Mouse (Mus musculus) kidney, adult 2 months (tissue): ENCODE results near the gene Sik3. TPM values are rescaled to one million over a fixed set of nuclear protein-coding genes. Genes with fewer than 3 reads are reported as not detected.
"Not testable (repeated sequence)": the region's sequence is repeated elsewhere in the genome, so short reads cannot be mapped to it uniquely, and the experiment has no call there.

Source experiments
- DNase-seq: peaks from one replicate; pipeline ENCODE4 v3.0.0; 2021
- H3K27ac ChIP-seq: fragments of 200-500 bp; 2 replicates; pipeline ENCODE4 v1.5.1; 2012; ENCODE audit warnings: low read depth, low read length, control low read depth, inconsistent platforms; ENCODE audit not compliant: insufficient read depth
- H3K27me3 ChIP-seq: fragments of 200-500 bp; replicated peaks from 2 replicates; pipeline ENCODE4 v1.6.1; 2012; ENCODE audit warnings: mild to moderate bottlenecking, moderate library complexity, low read length, inconsistent platforms; ENCODE audit not compliant: control insufficient read depth, insufficient read depth
- H3K36me3 ChIP-seq: fragments of 200-500 bp; 2 replicates; pipeline ENCODE4 v1.6.1; 2012; ENCODE audit warnings: mild to moderate bottlenecking, moderate library complexity, low read length, inconsistent platforms; ENCODE audit not compliant: control insufficient read depth, insufficient read depth
- H3K4me1 ChIP-seq: fragments of 200-500 bp; 2 replicates; pipeline ENCODE4 v1.6.1; 2011; ENCODE audit warnings: low read length; ENCODE audit not compliant: control insufficient read depth, insufficient read depth
- H3K4me3 ChIP-seq: fragments of 200-500 bp; 2 replicates; pipeline ENCODE4 v1.5.1; 2011; ENCODE audit warnings: mild to moderate bottlenecking, low read depth, low read length, control low read depth; ENCODE audit not compliant: insufficient read depth
- CTCF ChIP-seq: fragments of 200-500 bp; conservative IDR thresholded peaks from 2 replicates; pipeline ENCODE4 v1.5.1; 2011; ENCODE audit warnings: low read depth, mild to moderate bottlenecking, control low read depth, low read length, moderate library complexity, mixed read lengths; ENCODE audit not compliant: insufficient read depth, insufficient read length
- POLR2A ChIP-seq: fragments of 200-500 bp; IDR thresholded peaks from one replicate; pipeline ENCODE4 v1.6.1; 2011; ENCODE audit warnings: low read depth, low read length, control low read depth
- WGBS: fragments of 180-500 bp; shearing (Covaris S2); methylation state at CpG from one replicate; pipeline ENCODE4 v1.1.7; 2018; 5-methylcytosine and 5-hydroxymethylcytosine counted together
- polyA plus RNA-seq: library from polyadenylated mRNA; depleted of rRNA; stranded (reverse); fragments of >200 nt; gene quantifications from 2 replicates; pipeline ENCODE4 v1.2.3, GENCODE M21; 2012

Gene Sik3
- polyA plus RNA-seq, 1 experiment = 32.2 TPM

- DNase-seq = no peak
- H3K27ac ChIP-seq = peak overlapping the region; percentile 26; the same call in 1 of the 2 replicates
- 55% methylated on average over 9 of the region's 9 CpGs for WGBS
Observed at GRCm38 (mm10) chr9:46122731-46123130, 110.1 kb downstream of the Sik3 start.

GRCm38 (mm10) chr9:46126295-46126694, 113.7 kb downstream of the Sik3 start:
- TF ChIP-seq CTCF (no peak), POLR2A (no peak)
- DNase-seq = peak; percentile 88
- Histone ChIP-seq H3K27ac (peak overlapping the region; percentile 98), H3K36me3 (no peaks in the 10 kb centered on the region), H3K4me1 (peaks cover 28% of the 10 kb centered on the region), H3K27me3 (no peaks in the 10 kb centered on the region), H3K4me3 (no peak overlapping the region)
- 35% methylated on average over 2 of the region's 2 CpGs for WGBS

More at GRCm38 (mm10) chr9:46122731-46123130, 110.1 kb downstream of the Sik3 start:
- no peaks in the 10 kb centered on the region for H3K36me3 ChIP-seq
- peaks cover 16% of the 10 kb centered on the region for H3K4me1 ChIP-seq
- no peaks in the 10 kb centered on the region for H3K27me3 ChIP-seq
- H3K4me3 ChIP-seq = no peak overlapping the region
- TF ChIP-seq POLR2A = no peak
- TF ChIP-seq CTCF = no peak

- Histone ChIP-seq H3K4me3 (no peak overlapping the region), H3K36me3 (no peaks in the 10 kb centered on the region; the same call in 1 of the 2 replicates), H3K4me1 (peaks cover 28% of the 10 kb centered on the region), H3K27me3 (no peaks in the 10 kb centered on the region), H3K27ac (peak overlapping the region; percentile 98)
- 42% methylated on average over 5 of the region's 5 CpGs for WGBS
- no peak for TF ChIP-seq POLR2A
- TF ChIP-seq CTCF = no peak
- peak; percentile 91 for DNase-seq
Observed at GRCm38 (mm10) chr9:46127326-46127725, 114.7 kb downstream of the Sik3 start.

DNA sequence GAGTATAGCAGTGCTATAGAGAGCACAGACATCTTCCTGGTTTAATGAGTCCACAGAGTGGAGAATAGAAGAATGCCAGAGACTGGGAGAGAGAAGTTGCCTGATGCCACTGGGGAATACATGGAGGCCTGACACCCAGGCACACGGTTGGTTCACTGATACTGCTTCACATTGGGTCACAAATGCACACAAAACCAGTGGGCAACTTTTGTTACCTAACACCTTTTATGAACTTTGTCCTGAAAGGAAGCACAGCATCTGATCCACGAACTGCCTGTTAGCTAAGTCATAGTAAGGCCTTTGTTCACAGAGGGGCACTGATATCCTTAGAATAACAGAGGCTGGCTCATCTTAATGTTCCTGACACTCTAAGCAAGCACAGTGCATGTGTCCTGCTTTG, 116.6 kb downstream of the Sik3 start:
- 56% methylated on average over 2 of the region's 2 CpGs for WGBS
- no peaks in the 10 kb centered on the region for H3K27me3 ChIP-seq
- H3K4me3 ChIP-seq = no peak overlapping the region
- DNase-seq = peak; percentile 43
- H3K4me1 ChIP-seq = peaks cover 28% of the 10 kb centered on the region
- TF ChIP-seq POLR2A = no peak
- TF ChIP-seq CTCF = no peak
- H3K36me3 ChIP-seq = no peaks in the 10 kb centered on the region; the same call in 1 of the 2 replicates
- peak overlapping the region; percentile 25; the same call in 1 of the 2 replicates for H3K27ac ChIP-seq

DNA sequence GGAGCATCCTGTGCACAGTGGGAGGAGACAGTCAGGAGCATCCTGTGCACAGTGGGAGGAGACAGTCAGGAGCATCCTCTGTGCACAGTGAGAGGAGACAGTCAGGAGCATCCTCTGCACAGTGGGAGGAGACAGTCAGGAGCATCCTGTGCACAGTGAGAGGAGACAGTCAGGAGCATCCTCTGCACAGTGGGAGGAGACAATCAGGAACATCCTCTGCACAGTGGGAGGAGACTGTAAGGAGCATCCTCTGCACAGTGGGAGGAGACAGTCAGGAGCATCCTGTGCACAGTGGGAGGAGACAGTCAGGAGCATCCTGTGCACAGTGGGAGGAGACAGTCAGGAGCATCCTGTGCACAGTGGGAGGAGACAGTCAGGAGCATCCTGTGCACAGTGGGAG, 120.2 kb downstream of the Sik3 start:
- not testable (repeated sequence) for H3K27ac ChIP-seq, H3K27me3 ChIP-seq, H3K4me3 ChIP-seq, H3K36me3 ChIP-seq, DNase-seq
- H3K4me1 ChIP-seq = peaks cover 16% of the 10 kb centered on the region

GRCm38 (mm10) chr9:46138831-46139230, 126.2 kb downstream of the Sik3 start:
- no peaks in the 10 kb centered on the region for H3K4me1 ChIP-seq
- TF ChIP-seq CTCF (no peak), POLR2A (no peak)
- no peak overlapping the region for H3K27ac ChIP-seq
- DNase-seq = peak; percentile 51
- H3K36me3 ChIP-seq = no peaks in the 10 kb centered on the region
- no peak overlapping the region for H3K4me3 ChIP-seq
- 45% methylated on average over 6 of the region's 6 CpGs for WGBS
- no peaks in the 10 kb centered on the region for H3K27me3 ChIP-seq

GRCm38 (mm10) chr9:46140811-46141210, 128.2 kb downstream of the Sik3 start:
- TF ChIP-seq CTCF (no peak), POLR2A (no peak)
- Histone ChIP-seq H3K27me3 (no peaks in the 10 kb centered on the region), H3K4me3 (no peak overlapping the region), H3K27ac (no peak overlapping the region), H3K4me1 (no peaks in the 10 kb centered on the region), H3K36me3 (no peaks in the 10 kb centered on the region)
- 85% methylated on average over 1 of the region's 1 CpGs for WGBS
- no peak for DNase-seq

DNA sequence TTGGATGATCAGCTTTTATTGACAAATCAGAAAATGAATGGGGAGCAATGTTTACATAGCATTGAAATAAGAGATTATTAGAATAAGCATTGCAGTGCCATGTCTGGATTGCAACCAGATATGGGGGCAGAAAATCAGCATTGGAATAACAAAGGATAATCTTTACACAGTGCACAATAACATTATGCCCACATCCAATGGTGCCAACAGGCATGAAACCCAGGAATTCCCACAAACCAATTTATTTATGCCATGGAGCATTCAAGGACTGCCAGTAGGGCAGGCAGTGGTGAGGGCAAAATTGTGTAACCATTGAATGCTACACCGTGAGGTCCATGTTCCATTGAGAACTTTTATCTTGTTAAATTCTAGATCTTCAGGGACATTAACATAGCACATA, 129.4 kb downstream of the Sik3 start:
- no peak for DNase-seq
- Histone ChIP-seq H3K4me3 (no peak overlapping the region), H3K27ac (no peak overlapping the region), H3K36me3 (no peaks in the 10 kb centered on the region), H3K4me1 (no peaks in the 10 kb centered on the region), H3K27me3 (no peaks in the 10 kb centered on the region)
- WGBS = 98% methylated on average over 1 of the region's 1 CpGs
- TF ChIP-seq POLR2A (no peak), CTCF (no peak)
